Mouse (Mus musculus): Measurements from ENCODE around the gene Cav2.

Cav2 gene

DNA sequence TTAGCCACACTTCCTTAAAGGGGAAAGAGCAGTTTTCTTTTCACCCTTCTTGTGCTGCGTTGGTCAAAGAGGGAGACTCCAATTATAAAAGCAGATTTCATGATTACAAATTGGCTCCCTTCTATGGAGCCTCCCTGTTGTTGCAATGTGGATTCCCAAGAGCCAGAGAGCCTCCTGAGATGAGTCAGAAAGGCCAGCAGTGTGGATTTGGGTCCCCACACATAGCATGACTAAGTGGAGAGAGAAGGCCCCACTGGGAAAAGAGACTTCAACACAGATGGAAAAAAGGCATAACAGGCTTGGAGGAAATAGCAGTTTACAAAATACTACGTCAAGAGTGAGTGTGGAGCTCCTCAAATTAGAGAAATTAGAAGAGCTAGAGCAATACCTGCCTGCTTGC lies 28.3 kb downstream of the Cav2 start:
- DNase-seq (ENCODE audit: low spot score): no peak

GRCm38 (mm10) chr6:17314241-17314640 lies 33.3 kb downstream of the Cav2 start:
- no peak for DNase-seq (ENCODE audit: low spot score)

DNA sequence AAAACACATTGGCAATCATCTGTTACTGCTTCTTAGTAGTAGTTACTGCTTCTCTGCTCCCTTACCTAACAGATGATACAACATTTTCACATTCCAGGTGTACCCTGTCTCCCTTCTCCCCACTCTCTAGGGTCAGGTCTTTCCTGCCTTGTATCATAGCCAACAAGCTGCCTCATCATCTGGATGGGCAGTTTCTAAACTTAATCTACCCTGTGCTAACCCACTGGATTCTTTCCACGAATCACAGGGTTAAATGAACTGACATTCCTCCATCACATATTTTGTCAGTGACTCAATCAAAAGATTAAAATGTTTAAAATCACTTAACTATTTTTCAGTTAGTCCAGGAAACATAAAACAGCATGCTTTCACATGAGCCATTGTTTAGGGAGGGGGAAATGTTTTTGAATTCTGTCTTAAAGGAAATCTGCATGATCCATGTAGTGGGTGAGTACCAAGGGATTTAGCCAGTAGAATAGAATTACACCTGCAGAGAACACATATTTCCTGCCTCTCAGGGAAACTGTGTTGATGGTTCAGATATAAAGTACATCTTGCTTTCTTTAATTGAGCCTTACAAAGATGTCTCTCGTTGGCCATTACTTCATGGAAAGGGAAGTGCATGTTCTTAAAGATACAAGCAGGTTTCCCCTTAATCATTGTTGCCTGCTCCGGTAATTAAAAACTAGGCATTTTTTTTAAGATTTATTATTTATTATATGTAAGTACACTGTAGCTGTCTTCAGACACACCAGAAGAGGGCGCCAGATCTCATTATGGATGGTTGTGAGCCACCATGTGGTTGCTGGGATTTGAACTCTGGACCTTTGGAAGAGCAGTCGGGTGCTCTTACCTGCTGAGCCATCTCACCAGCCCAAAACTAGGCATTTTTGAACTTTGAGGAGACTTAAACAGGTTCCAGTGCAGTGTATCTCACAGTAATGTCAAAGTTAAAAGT lies 34.0 kb downstream of the Cav2 start:
- DNase-seq (ENCODE audit: low spot score): no peak

GRCm38 (mm10) chr6:17316294-17317166 lies 35.5 kb downstream of the Cav2 start:
- DNase-seq (ENCODE audit: low spot score): no peak

GRCm38 (mm10) chr6:17317167-17317524 lies 36.2 kb downstream of the Cav2 start:
- DNase-seq (ENCODE audit: low spot score): no peak

DNA sequence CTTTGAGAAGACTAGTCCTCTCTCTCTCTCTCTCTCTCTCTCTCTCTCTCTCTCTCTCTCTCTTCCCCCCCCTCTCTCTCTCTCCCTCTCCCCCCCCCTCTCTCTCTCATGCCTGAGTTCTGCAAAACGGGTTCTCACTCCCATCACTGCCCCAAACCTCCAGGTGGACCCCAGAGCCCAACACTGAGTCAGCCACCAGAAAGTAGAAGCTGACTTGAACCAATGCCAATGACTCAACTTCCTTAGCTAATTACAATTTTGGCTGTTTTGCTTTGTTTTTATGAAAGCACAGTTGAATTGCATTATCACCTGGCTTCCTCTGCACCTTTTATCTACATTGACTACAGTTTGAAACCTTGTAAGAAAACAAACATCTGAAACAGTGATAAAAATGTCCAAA lies 37.0 kb downstream of the Cav2 start:
- DNase-seq (ENCODE audit: low spot score): no peak

DNA sequence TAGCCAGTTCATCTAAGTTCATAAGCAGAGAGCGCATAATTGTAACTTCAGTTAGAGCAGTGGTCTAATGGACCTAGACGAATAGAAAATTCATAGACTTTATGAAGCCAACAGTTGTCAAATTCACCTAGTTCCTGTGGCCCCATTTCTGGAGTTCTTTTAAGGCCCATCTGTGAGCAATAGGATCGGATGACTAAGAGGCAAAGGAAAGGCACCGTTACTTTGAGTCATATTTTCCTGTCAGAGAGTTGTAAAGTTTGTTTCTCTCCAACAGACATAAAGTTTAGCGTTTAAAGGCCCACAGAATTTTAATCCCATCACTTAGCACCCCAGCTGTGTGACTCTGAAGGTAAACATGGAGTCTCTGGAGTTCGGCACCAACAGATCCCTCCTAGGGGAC lies 41.0 kb downstream of the Cav2 start:
- DNase-seq (ENCODE audit: low spot score): no peak

DNA sequence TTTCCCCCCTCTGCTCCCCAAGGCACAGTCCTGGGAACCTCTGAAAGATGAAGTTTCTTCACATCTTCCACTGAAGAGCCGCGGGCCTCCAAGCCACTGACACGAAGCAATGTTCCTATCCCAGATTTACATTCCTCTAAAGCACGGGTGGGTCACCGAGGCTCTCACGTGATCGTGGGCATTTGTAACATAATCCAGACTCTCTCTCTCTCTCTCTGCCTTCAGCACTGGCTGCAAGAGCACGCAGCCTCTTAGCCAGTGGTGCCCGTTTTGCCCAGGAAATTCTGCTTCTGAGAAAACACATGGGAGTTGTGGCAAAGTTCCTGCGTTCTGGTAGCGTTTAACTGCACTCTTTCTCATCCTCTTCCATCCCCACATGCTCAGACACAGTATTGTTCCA lies 46.2 kb downstream of the Cav2 start:
- no peak for DNase-seq (ENCODE audit: low spot score)

DNA sequence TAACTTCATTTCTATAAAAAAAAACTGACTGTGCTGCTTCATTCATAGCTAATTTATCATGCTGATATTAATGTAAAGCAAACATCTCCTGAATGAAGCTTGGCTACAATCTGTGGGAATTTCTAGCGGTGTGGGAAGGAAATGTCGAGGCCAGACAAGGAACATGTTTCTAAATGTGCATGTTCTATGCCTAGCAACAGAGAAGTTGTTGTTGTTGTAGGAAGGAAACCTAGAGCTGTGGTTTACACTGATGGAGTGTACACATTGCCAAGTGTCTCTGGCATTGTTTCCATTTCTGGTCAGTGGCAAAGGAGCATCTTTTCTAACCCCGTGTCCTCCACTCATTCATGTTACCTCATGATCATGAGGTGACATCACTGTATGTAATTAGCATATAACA lies 48.8 kb downstream of the Cav2 start:
- no peak for DNase-seq (ENCODE audit: low spot score)

- DNase-seq (ENCODE audit: low spot score): no peak
These were observed 56.7 kb downstream of the Cav2 start for GRCm38 (mm10) chr6:17337724-17338123.

Measured in layer of hippocampus, adult 11-12 months (tissue).